Mouse (Mus musculus) cerebellum, postnatal 14 days (tissue): ENCODE data around the gene 1700008O03Rik.

Source experiments
- DNase-seq, 2 experiments: peaks; one replicate each; pipeline ENCODE4 v3.0.0; 2021; ENCODE audit warnings: mixed read lengths in 2 of 2

The 1700008O03Rik gene

DNA sequence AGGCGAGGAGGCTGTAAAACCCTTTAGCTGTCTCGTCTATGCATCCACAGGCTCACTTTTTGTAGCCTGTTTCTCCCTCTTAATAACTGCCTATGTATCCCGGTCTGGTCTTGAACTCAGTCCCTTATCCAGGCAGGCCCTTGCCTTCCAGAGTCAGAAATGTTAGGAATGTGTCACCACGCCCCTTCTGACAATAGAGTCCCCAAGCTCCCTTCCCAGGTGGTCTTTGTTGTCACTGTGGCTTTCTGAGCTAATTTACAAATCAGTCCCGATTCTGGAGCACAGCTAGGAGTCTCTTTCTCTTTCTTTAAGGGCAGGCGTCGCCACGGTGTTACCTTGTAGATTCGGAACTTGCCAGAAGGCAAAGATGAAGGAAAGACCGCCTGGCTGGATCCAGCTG lies 10.4 kb downstream of the 1700008O03Rik start:
- DNase-seq = peak in 1 of 2 experiments; percentile 13

DNA sequence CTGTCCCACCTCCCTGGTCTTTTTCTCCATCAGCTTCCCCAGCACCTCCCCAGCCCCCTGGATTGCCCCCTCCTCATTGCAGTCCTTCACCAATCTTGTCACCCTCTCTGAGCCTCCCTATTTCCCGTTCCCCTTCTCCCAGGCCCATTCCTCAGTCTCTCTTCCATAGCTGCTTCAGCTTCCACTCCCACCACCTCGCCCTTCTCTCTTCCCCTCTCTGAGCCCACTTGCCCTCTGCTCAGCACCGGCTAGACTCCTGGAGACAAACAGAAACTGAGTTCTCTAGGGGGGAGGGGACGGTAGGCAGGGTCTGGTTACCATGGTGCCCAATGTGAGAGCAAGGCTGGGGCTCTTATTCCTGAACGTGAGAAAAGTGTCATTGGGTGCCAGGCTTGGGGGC lies 10.9 kb downstream of the 1700008O03Rik start:
- DNase-seq = peak in 1 of 2 experiments; percentile 28

DNA sequence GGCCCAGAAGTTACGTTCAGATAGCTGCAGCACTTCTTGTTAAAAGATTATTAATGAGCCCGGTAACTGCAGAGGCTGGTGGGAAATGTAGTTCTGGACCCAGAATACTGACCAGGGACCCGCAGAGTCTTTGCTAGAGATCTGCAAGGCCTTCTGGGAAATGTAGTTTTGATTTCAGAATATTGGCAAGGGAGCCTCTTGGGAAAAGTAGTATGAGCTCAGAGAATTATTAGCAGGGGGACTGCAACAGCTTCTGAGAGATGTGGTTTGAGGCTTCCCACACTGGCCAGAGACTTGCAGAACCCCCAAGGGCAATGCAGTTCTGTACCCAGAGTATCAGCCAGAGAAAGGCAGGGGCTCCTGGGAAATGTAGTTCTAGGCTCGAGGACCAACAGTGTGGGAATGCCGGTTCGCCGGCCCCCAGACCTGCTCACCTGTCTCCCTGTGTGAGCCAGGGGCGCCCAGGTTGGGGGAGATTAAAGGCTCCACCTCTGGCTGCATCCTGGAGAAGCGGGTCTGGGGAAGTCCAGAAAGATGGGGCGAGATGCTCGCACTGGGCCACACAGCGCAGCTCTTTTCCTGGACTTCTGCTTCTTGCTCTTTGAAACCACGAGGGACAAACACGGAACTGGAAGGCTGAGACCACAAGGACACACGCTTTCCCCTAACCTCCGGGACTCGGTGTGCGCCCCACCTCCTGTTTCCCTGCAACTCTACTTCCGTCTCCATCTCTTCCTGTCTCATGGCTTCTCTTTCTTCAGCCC lies 11.5 kb downstream of the 1700008O03Rik start:
- DNase-seq = peak; percentile 77 to 87

DNA sequence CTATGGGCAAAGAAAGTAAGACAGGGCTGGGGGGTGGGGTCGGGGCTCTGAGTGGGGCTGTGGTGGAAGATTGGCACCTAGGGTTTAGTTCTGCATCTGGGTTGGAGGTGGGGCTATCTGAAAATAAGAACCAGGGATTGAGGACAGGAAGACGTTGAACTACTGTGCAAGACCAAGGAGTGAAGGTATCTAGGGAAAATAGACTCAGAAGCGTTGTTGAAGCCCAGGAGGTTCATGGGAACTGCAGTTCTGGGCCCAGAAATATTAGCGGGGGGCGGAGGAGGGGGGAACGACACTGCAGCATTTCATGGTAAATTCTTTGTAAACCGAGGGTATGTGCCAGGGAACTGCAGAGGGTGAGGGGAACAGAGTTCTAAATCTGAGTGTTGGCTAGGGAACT lies 12.2 kb downstream of the 1700008O03Rik start:
- DNase-seq = no peak

DNA sequence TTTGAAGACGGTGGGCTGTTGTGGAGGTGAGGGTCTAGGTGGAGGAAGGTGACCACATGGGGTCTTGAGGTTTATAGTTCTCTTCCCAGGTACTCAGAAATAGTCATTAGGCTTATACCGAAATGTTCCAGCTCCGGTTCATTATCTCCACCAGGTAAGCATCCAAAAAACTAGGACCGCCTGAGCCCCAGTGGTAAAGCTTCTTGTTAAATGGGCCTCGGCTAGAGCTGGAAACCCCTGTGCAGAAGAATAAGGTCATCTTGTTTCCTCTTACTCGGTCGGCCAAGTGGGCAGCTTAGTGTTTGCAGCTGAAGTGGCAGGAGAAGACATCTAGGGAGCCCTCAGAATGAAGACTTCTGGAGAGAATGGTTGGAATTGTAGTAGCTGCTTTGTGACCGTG lies 12.9 kb downstream of the 1700008O03Rik start:
- DNase-seq = no peak

DNA sequence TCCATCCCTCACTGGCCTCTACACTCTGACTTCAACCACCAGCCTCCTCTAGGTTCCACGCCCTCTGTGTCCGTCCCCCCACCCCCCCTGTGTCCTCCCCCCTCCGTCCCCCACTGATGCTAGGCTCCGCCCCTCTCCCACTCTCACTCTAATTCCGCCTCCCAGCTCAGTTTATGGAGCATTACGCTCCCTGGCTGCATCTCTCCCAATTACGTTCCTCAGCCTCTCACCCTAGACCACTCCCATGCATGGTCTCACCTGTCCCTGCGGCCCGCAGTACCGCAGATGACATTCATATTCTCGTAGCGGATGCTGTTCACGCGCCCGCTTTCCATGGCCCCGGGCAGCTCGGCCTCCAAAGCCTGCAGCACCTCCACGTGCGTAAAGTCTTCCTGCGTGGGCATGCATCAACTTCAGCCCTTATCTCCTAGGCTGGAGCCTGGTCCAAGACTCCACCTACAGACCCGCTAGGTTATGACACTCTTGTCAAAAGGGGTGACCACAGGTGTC lies 24.8 kb downstream of the 1700008O03Rik start:
- peak; percentile 62 to 71 for DNase-seq

DNA sequence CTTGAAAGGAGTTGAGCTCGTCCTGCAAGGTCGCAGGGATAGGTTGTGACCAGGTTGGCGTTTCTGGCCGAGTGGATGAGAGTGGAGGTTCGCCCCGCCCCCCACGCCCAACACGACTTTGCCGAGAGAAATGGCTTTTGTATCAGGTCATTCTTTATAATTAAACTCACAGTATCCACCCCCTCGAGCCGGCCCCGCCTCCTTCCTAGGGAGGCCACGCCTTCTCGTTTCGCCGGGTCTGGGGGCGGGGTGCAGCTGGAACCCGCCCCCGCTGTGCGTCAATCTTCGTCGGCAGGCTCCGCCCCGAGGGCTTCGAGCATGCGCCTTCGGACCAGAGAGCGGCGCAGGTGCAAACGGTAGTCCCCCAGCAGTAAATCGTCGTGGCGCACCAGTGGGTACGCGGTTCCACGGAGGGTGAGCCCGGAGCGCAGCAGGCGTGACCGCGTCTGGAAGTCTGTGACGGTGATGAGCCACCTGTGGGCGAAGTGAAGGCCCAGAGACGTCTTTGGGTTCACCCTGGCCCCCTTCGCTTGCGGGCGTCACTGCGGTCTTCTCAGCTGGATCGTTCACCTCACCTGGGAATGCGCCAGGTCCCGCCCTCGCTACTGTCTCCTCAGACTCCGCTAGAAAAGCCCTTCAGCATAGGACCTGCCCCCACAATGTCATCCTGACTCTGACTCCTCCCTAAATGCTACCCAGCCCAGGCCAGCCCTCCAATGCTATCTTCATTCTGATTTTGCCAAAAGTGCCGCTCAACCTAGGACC lies 25.5 kb downstream of the 1700008O03Rik start:
- peak; percentile 97 to 98 for DNase-seq

DNA sequence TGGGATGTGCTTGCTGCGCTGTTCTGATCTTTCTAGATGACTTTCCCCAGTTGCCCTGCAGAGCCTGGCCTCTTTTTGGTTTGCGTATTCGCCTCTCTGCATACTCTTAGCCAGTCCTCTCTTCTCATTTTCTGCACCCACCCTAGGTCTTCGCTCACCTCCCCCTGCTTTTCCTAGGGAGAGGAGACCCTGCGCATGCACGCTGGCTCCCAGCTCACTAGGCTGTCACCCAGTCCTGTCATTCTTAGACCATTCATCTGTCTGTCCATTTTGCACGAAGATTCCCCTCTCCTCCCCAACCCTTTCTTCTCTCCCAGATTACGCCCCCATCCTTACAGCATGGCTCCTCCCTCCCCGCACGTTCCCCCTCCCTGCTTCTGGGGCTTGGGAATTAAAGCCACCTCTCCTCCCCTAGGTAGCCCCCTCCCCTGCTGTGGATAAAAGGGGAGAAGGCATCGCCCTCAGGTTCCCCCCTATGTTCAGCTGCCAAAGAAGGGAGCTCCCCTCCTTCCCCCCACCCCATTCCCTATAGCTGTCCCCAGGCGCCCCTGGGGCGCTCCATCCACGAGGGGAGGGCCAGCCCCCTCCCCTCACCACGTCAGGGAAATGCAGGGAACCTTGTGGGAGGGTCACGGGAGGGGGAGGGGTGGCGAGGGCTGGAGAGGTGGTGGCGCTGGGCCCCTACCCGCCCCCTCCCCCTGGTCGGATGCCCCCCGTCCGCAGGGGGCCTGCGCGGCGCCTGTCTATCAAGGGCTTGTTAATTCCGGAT lies 26.6 kb downstream of the 1700008O03Rik start:
- DNase-seq = peak; percentile 62 to 77

DNA sequence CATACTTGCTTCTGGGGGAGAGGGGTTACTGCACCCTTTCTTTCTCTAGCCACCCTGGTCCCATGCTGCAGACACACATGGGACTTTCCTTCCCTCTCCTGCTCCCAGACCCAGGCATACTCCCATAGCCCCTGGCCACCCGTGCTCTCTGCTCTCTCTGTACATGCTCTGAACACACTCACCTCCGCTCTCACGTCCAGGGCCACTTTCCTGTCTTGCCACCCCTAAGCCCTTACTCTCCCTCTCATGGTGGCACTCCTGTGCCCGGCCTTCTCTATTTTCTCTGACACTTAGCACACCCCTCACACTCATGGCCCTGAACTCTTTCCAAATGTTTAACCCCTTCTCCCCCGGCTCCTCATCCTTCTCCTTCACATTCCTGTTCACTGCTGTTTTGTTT lies 27.6 kb downstream of the 1700008O03Rik start:
- no peak for DNase-seq

DNA sequence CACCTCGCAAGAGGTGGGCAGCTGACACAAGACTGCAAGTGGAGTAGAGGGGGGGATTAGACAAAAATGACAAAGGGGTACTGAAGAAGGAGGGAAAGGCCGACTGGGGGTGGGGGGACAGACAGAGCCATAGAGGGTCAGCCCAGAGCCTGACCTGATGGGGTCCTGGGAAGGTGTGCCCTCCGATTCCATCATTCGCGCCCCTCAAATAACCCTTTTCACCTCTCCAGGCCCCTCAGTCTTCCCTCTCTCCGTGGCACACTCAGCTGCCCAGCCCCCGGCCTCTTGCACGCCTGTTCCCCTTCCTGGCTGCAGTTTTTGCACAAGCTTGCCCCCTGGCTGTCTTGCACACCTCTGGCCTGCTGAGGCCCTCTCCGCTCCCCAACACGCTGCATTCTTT lies 28.1 kb downstream of the 1700008O03Rik start:
- no peak for DNase-seq

DNA sequence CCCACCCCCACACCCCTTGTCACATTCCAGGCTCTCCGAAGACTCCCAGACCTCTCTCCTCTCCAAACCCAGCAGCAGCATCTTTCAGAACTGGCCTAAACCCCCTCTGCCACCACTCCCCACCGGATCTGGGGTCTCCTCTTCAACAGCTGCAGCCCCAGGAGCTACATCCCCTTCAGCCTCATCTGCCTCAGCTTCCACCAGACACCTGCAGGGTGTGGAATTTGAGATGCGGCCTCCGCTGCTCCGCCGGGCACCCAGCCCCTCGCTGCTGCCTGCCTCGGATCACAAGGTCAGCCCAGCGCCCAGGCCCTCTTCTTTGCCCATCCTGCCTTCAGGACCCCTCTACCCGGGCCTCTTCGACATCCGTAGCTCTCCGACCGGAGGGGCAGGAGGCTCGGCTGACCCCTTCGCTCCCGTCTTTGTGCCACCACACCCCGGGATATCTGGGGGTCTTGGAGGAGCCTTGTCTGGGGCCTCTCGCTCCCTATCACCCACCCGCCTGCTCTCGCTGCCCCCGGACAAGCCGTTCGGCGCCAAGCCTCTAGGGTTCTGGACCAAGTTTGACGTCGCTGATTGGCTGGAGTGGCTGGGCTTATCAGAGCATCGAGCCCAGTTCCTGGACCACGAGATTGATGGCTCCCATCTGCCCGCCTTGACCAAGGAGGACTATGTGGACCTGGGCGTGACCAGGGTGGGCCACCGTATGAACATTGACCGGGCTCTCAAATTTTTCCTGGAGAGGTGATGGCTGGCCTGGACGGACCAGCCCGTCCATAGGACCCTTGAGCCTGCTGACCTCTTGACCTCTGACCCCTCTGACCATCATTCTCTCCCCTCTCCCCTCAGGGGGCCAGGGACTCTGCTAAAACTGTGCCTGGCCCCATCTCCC lies 28.8 kb downstream of the 1700008O03Rik start:
- peak; percentile 40 to 64 for DNase-seq

DNA sequence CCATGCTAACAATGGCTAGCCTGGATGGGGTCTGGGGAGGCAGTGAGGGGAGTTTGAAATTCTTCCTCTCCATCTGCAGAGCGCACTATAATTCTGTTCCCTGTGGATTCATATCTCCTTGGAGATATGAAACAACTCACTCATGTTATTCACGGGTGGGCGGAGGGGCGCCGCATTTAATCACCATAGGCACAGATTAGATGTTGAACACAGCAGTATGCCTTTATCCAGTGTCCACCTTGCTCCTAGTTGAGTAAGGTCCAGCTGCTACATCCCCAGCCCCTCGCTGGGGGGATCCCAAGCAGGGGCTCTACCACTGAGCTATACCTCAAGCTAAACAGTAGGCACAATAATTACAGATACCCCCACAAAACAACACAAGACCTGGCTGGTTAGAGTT lies 30.2 kb downstream of the 1700008O03Rik start:
- no peak for DNase-seq

DNA sequence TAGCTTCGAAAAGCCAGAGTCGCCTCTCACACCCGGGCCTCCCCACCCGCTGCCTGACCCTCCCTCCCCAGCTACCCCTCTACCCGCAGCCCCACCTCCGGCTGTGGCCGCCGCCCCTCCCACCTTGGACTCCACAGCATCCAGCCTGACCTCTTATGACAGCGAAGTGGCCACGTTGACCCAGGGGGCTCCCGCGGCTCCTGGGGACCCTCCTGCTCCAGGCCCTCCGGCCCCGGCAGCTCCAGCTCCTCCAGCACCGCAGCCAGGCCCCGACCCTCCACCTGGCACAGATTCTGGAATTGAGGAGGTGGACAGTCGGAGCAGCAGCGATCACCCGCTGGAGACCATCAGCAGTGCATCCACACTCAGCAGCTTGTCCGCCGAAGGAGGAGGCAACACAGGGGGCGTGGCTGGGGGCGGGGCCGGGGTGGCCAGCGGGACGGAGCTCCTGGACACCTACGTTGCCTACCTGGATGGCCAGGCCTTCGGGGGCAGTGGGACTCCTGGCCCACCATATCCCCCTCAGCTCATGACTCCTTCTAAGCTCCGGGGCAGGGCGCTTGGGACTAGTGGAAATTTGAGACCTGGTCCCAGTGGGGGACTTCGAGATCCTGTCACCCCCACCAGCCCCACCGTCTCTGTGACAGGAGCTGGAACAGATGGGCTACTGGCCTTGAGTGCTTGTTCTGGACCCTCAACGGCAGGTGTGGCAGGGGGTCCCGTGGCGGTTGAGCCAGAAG lies 31.8 kb downstream of the 1700008O03Rik start:
- peak; percentile 38 to 64 for DNase-seq

DNA sequence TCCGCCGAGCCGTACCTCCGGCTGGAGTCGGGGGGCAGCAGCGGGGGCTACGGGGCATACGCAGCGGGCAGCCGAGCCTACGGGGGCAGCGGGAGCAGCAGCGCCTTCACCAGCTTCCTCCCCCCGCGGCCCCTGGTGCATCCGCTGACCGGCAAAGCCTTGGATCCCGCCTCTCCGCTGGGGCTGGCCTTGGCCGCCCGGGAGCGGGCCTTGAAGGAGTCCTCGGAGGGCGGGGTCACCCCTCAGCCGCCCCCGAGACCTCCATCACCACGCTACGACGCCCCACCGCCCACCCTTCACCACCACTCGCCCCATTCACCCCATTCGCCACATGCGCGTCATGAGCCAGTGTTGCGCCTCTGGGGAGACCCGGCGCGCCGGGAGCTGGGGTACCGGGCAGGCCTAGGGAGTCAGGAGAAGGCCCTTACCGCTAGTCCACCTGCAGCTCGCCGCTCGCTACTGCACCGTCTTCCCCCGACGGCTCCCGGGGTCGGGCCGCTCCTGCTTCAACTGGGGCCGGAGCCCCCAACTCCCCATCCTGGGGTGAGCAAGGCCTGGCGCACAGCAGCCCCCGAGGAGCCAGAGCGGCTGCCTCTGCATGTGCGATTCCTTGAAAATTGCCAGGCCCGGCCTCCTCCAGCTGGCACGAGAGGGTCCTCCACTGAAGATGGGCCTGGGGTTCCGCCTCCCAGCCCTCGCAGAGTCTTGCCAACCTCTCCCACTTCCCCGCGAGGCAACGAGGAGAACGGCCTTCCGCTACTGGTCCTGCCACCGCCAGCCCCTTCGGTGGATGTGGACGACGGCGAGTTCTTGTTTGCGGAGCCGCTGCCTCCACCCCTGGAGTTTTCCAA lies 32.6 kb downstream of the 1700008O03Rik start:
- DNase-seq = peak; percentile 28 to 50

DNA sequence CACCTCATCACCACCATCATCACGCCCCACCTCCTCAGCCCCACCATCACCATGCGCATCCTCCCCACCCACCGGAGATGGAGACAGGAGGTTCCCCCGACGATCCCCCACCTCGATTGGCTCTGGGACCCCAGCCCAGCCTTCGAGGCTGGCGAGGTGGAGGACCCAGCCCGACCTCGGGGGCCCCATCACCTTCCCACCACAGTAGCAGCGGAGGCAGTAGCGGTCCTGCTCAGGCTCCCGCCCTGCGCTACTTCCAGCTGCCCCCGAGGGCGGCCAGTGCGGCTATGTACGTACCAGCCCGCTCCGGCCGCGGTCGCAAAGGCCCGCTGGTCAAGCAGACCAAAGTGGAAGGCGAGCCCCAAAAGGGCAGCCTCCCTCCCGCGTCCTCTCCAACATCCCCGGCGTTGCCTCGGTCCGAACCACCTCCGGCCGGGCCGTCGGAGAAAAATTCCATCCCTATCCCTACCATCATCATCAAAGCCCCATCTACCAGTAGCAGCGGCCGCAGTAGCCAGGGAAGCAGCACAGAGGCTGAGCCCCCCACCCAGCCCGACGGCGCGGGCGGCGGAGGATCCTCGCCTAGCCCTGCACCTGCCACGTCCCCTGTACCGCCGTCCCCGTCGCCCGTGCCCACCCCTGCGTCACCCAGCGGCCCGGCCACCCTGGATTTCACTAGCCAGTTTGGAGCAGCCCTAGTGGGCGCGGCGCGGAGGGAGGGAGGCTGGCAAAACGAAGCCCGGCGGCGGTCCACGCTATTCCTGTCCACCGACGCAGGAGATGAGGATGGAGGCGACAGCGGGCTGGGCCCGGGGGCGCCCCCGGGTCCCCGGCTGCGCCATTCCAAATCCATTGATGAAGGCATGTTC lies 33.5 kb downstream of the 1700008O03Rik start:
- DNase-seq = peak in 1 of 2 experiments; percentile 38

DNA sequence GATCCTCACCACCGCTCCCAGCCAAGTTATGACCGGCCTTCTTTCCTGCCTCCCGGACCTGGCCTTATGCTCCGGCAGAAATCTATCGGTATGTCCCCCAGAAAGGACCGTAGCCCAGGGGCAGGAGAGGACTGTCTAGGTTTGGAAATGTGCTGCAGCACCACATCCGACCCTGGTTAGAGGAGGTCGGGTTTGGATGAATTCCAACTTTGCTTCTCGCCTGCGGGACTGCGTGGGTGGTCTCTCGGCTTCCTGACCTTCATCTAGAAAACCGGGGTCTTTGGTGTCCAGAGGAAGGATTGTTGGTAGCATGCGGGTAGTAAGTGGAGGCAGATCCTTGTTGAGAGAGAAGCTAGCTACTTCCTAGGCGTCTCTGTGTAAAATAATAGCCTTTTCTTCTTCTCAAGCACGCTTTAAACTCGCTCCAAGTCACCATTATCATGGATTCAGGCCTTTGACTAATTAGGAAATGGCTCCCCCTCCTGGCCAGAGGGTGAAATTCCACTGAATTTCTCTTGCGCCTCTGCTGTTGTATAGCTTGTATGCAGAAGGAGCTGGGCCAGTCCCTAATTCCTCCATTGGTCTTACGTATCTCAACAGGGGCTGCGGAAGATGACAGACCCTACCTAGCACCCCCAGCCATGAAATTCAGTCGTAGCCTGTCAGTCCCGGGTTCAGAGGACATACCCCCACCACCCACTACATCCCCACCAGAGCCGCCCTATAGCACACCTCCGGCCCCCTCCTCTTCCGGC lies 34.5 kb downstream of the 1700008O03Rik start:
- DNase-seq = peak; percentile 90 to 92

DNA sequence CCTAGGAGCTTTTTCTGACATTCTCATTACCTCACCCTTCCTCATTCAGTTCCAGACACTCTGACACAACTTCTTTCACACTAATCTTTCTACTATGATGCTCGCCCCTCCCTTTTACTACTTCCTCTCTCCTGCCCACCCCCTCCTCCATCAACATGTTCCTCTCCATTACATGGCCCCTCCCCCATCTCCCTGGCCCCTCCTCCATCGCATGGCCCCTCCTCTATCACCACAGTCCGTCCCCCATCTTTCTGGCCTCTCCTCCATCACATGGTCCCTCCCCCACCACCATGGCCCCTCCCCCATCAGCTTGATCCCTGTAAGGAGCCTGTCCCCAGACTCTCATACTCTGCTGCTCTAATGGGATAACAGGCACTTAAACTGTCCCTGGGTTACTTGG lies 36.6 kb downstream of the 1700008O03Rik start:
- DNase-seq = no peak

DNA sequence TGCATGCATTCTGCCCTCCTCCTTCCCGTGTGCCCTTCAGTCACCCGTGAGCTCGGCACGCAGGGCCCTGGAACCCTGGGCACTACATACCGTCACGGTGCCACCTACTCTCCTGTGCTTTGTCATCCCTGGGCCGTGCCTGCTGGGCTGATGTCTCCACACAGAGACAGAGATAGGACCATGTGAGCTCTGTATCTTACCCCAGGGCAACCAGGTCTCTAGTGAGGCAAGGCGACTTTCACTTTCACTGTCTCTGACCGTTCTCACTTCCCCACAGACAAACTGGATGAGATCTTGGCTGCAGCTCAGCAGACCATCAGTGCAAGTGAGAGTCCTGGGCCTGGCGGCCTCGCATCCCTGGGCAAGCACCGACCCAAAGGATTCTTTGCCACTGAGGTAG lies 41.0 kb downstream of the 1700008O03Rik start:
- no peak for DNase-seq
